Mouse (Mus musculus) adipocyte (in vitro differentiated cells): ENCODE measurements around the gene Slc6a6.

Experiments
- DNase-seq: peaks from one replicate; pipeline ENCODE4 v3.0.0-alpha.2; 2016; ENCODE audit warnings: low spot score

Gene Slc6a6

DNA sequence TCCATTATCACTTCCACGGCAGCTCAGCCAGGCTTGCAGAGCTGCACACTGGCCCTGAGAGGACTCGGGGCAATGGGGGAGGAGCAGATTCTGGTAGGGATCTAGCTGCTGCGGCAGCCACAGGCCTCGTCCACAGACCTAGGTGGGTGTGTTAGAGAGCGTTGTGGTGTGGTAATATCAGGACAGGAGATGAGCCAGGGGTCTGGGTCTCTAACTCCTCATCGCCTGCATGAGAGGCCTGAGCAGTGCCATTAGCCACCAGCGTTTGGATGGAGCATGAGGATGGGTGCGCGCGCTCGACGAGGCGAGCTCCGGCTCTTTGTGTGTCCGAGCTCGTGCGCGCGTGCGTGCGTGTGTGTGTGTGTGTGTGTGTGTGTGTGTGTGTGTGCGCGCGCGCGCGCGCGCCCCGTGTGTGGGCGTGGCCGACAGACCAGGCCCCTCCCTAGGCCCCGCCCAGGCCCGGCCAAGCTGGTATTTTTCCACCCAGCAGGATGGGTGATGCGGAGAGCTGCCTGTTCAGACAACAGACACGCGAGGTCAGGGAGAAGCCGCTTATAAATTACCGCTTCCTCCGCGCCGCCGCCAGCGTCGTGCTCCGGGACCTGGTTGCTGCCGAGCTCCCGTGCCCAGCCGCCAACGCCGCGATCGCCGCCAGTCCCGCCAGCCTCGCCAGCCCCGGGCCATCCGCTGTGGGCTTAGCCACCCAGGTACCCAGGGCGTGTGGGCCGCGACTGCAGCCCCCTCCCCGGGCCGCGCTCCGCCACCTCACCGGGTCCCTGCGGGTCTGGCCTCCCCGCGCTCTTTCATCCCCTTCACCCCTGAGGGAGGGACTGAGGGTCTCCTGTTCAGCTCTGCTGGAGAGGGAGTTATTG lies at the start of gene Slc6a6:
Gene Slc6a6, plus strand, starts transcription at position 452 of the 872 bp plus-strand sequence.
- peak; percentile 91 for DNase-seq

GRCm38 (mm10) chr6:91634417-91634816 lies 49.4 kb upstream of the Slc6a6 start:
- no peak for DNase-seq

DNA sequence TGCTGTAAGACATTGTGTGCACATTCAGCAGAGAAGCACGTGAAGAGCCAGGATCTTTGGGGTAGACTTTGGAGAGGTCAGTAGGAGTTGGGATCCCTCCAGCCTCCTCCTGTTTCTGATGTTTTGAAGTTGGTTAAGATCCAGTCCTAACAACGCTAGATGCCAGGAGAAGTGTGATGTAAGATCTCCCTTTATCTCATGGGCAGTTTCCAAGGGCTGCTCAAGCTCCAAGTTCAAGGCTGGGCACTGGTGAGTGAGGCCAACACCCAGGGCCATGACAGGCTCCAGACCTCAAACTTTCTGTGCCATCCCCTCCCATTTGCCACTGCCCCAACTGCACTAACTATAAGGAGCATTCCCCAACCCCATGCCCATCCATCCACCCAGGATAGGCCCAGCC lies 49.0 kb upstream of the Slc6a6 start:
- DNase-seq = peak; percentile 46

DNA sequence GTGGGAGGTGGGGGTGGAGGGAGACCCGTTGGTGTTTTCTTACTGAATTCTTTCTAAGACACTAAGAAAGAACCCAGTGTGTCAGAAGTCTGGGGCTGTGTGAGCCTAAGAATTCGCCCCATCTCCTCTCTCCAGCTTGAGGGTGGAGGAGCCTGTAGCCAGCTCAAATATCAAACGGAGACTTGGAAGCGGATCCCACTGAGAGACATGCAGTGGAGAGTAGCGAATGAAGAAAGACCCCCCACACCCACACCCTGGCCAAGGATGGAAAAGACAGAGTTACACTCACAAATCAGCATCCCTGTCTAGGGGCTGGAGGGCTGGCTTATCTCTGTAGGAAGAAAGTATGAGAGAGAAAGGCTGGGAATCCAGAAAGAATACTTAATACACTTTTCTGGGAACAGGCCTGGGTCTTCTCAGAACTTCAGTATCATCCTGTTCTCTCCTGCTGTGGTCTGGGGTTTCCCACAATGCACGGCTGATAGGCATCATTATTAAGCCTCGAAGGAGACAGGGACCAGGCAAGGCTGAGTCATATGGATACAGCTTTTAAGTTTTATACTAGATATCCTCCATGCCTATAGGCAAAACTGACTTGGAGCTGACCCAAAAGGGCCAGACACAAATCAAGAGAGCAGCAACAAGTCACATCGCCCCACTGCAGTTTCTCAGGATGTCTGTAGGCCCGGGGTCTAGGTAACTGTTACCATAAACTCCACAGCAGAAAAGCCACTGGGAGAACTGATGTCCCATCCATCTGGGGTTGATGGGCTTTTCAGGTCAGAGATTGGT lies 45.5 kb upstream of the Slc6a6 start:
- DNase-seq = no peak

DNA sequence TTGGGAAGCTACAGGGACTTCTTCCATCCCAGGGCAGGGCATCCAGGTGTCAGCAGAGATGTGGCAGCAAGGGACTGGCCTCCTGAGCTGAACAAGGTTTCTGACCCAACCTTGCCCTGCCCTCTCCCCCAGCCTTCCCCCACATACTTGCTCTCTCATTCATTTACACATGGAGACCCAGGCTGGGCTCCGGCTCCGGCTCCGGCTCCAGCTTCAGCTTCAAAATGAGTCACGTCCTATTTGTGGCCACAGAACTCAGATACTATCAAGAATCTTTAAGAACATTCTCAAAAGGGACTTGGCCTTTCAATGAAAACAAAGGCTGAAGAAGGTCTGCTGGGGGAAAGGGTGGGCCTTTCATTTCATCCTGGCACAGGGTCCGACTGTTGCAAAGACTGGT lies 40.8 kb upstream of the Slc6a6 start:
- no peak for DNase-seq

GRCm38 (mm10) chr6:91643416-91643921 lies 40.4 kb upstream of the Slc6a6 start:
- peak; percentile 84 for DNase-seq

DNA sequence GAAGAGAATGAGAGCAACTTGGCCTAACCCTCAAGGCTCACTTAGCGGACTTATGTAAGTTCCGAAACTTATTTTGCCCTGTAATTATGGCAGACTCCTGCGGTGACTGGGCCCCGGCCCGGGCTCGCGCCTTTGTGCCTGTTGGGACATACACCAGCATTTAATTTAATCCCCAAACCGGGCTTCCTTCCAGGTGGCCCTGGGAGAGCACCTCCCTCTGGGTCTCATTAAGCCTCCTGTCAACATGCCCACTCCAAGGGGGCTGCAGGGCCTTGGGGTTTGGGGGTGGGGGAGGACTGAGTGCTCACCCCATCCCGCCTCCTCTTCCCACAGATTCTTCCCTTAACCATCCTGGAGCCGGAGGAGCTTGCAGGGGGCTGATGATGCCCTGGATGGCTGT lies 37.8 kb upstream of the Slc6a6 start:
- DNase-seq = peak; percentile 34

DNA sequence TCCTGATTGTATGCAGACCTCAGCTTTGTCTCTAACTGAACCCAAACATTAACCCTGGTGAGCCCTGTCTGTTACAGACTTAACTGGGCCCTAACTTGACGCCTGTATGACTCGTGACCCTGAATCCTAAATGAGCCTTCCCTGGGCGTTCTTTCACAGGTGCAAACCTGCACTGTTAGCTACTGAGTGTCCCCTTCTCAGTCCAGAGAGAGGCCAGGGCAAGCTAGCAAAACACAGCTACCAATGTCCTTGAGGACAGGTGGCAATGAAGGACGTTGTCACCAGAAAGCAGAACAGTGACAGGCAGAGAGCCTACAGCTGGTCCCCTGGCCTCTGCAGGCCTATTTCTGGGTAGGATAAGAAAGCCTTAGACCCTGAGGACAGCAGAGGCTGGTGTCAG lies 37.0 kb upstream of the Slc6a6 start:
- no peak for DNase-seq

GRCm38 (mm10) chr6:91647385-91647791 lies 36.5 kb upstream of the Slc6a6 start:
- DNase-seq = peak; percentile 72

GRCm38 (mm10) chr6:91650255-91650654 lies 33.6 kb upstream of the Slc6a6 start:
- no peak for DNase-seq

DNA sequence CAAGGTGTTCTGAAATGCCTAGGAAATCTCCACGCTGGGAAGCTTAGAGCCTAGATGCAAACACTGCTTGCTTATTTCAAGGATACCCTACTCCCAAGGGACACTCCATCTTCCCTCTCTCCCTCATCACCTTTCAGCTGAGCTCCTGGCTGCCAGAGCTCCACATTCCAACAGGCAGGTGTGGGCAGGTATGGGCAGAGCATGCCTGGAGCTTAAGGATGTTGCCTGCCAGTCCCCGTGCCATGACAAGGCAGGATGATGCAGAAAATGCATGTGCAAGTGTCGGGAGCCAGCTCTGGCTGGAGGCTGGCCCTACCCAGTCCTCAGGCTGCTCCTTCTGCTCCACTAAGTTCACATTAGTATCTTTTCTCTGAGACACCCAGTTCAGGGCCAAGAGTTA lies 31.6 kb upstream of the Slc6a6 start:
- no peak for DNase-seq

DNA sequence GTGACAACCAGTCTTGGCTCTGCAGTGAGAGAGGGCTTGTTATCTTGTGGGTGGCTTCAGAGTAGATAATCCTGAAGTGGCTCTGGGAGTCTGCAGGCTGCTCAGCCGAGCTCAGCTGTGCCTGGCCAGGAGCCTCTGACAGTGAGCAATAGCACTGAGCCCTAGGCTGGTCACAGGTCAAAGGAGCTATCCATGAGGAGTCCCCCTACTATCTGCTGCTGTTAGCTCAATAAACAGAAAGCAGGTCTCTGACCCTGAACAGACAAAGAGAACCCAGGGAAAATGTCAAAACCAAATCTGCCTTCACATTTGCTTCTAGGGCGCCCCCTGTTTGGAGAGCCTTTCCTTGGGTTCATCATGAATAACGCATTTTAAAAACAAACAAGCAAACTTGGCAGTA lies 28.6 kb upstream of the Slc6a6 start:
- DNase-seq = peak; percentile 66

DNA sequence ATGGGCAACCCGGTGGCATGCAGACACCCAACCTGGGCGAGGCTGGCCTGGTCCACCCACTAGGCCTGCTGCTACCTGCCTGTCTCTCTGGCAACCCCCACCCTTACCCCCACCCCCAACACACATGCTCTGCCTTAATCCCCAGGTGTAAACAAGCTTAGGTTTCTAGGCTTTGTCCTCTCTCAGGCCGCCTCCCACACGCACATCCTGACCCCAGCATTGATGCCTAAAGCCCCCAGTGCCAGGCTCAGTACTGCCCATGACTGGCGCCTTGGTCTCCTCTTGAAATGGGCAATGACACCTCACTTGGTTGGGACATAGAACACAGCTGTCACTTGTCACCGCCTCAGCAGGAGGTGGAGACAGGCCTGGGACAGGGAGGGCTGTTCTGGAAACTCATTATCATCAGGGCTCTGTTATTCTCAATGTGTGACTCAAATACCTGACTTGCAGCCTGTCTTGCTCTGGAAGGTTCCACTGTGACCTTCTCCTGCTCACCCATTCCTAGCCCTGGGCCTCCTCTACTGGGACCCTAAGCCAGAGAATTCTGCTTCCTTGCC lies 27.9 kb upstream of the Slc6a6 start:
- DNase-seq = no peak

DNA sequence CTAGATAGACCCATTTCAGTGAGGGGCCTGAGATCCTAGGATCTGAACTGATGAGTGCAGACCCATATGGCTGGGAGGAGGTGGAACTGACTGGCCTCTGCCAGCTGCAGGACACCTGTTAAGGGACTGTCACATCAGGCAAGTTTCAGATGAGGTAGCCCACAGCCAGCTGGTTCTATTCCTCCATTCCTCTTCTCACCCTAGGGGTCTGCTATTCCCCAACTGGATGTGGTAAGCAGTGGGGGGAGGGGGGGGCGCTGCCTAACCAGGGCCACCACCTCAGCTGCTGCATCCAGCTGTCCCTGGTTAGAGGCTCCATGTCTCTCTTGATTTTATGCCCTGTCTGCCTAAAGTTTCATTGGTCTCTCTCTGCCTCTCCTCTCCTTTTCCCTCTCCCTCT lies 25.6 kb upstream of the Slc6a6 start:
- no peak for DNase-seq

DNA sequence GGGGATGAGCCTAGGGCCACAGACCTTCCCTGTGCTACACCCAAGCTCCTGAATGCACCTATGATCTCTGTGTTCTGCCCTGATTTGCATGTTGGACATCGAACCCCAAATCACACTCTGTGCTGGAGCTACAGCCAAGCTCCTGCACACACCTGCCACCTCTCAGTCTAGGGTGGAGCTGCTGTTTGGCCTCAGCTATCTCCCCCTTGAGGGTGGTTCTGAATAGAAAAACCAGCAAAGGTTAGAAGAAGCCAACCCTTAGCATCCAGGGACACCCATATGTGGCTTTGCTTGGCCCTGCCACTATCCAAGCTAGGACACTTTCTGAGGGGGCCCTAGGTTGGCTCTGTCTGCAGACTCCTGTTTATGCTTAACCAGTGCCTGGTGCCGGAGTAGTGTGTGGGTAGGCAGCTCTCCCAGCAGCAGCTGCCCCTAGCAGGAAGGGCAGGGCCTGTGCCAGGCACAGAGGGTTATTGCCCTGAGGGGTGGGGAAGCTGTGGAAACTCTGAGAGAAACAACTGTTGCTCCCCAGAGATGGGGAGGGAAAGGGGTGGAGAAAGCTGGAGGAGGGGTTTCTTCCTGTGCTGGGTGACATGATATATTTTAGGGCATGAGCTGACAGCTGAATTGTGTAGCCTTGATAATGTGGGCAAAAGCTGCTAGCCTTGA lies 23.9 kb upstream of the Slc6a6 start:
- peak; percentile 84 for DNase-seq

DNA sequence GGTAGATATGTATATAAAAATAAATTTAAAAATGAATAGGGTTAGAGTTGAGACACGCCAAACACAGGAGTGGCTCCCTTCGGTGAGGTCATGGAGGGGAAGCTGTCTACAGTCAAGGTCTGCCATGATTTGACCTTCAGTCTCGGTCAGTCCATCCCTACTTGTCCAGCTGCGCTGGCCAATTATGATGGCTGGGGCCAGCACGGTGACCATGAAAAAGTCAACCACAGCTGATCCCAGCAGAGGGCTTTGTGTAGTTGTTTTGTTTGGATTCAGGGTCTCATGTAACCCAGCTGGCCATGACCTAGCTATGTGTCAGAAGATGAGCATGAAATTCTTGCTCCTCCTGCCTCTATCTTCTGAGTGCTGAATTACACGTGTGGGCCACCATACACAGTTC lies 21.6 kb upstream of the Slc6a6 start:
- DNase-seq = no peak

- no peak for DNase-seq
Measured at GRCm38 (mm10) chr6:91663616-91664015, 20.2 kb upstream of the Slc6a6 start.

- no peak for DNase-seq
Measured at GRCm38 (mm10) chr6:91665267-91665666, 18.6 kb upstream of the Slc6a6 start.

- DNase-seq = no peak
Measured at GRCm38 (mm10) chr6:91665990-91666700, 17.7 kb upstream of the Slc6a6 start.

- no peak for DNase-seq
Measured at GRCm38 (mm10) chr6:91667141-91667540, 16.7 kb upstream of the Slc6a6 start.

- no peak for DNase-seq
Measured at GRCm38 (mm10) chr6:91668276-91668675, 15.6 kb upstream of the Slc6a6 start.
